Mouse (Mus musculus) R1 (cell line): ENCODE measurements around the gene Abi3.
"Not testable (repeated sequence)": the region's sequence is repeated elsewhere in the genome, so short reads cannot be mapped to it uniquely, and the experiment has no call there.

Experiments used
- DNase-seq: peaks from one replicate; pipeline ENCODE4 v3.0.0-alpha.2; 2018; ENCODE audit warnings: low read depth, low spot score

The Abi3 gene

DNA sequence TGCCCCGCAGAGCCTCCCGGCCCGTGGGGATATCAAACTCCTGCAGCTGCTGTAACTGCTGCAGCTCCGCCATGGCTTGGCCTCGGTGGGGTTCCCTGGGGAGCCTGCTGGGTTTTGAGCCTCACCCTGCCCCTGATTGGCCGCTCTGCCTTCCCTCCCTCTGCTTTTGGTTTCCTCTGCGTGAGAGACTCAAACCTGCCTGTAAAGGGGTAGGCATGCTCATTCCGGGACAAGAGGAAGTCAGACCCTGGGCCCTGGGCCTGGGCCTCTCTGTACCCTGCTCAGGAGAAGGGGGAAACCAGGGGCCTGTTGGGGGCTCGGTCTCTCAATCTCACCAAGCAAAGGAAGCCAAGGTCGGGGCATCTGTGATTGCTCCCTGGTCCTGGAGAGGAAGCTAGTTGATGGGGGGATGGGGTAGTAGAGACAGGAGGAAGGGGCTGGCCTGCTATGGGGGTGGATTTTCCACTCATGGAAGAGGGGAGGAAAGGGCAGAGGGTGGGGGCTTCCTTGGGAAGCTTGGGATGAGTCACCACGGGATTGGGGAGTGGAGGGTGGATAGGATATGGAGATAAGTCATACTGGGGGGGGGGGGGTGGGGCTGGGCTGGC lies at the start of gene Abi3:
Abi3 (minus strand) TSS at position 403 of the 608 bp plus-strand sequence.
- peak; percentile 77 for DNase-seq

GRCm38 (mm10) chr11:95890462-95891051 lies 48.3 kb upstream of the Abi3 start:
- peak; percentile 85 for DNase-seq

DNA sequence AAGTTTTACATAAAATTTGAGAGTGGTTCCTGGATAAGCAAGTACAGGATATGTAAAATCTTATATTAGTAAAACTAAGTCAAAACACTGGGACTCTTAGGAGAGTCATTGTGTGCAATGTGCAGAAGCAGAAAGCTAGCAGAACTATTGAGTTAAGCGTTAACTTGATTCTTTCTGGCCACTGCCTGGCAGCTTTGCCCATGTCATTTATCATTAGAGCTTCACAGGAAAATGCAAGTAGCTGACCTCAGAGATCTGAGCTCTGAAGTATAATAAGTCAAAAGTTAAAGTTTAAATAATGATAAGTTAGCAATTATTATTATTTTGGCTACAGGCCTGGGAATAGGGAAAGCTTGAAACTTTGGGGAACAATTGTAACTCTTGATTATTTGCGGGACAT lies 37.6 kb upstream of the Abi3 start:
- not testable (repeated sequence) for DNase-seq

- DNase-seq, result peak; percentile 91
Observed at GRCm38 (mm10) chr11:95876296-95876695, 34.0 kb upstream of the Abi3 start.

GRCm38 (mm10) chr11:95875804-95876203 lies 33.5 kb upstream of the Abi3 start:
- peak; percentile 85 for DNase-seq

GRCm38 (mm10) chr11:95869918-95870470 lies 27.7 kb upstream of the Abi3 start:
- no peak for DNase-seq

DNA sequence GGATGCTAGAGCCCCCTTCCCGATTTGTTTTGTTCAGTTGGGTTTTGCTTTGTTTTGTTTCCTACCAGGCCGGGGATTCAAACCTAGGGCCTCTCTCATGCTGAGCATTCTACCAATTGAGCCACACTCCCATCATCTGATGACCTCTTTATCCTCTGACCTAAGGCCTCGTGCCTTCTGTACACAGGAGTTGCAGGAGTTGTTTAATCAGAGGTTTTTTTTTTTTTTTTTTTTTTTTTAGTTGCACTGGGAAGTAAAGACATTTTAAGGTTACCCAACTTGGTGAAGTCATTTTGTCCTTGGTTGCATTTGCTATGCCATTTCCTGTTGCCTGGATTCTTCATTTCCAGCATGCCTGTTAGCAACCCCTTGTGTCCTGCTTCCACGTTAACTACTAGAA lies 27.2 kb upstream of the Abi3 start:
- DNase-seq, result no peak

- DNase-seq, result no peak
Observed at GRCm38 (mm10) chr11:95861397-95861796, 19.1 kb upstream of the Abi3 start.

- DNase-seq, result peak; percentile 46
Observed at GRCm38 (mm10) chr11:95860071-95860490, 17.8 kb upstream of the Abi3 start.

GRCm38 (mm10) chr11:95859468-95859855 lies 17.2 kb upstream of the Abi3 start:
- peak; percentile 85 for DNase-seq

- DNase-seq, result peak; percentile 99
Observed at GRCm38 (mm10) chr11:95858528-95859467, 16.5 kb upstream of the Abi3 start.

DNA sequence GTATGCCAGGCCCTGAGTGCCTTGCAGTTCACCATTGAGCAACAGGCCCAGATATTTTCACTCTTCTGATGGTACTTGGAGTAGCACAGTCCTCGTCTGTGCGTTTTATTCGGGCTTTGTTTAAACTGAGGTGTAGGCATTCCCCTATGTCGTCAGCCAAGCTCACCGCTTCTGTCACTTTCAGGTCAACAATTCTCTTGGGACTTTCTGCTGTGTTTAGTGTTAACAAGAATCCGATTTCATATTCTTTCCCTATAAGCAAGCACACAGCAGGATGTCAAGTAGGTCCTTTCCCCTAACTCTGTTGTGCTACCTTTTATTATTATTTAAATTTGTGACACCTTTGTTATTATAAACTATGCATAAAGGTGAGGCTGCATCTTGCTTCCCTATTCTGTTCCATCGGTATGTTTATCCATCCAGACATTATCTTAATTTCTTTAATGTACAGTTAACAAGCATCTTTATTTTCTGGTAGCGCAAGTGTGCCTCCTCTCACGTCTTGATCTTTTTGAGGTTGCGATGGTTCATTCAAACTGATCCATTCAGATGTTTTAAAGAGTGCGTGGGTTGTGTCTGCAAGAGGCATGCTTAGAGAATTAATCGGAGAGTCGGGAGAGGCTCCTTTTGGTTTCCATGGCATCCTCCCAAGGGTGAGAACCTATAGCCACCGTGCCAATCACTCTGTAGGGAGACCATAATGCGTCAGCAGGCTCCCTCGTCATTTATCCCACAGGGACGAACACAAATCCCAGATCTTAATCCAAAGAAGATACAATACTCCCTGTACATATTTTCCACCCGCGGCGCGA lies 15.6 kb upstream of the Abi3 start:
- DNase-seq, result peak; percentile 76

GRCm38 (mm10) chr11:95857306-95857705 lies 15.0 kb upstream of the Abi3 start:
- peak; percentile 69 for DNase-seq

GRCm38 (mm10) chr11:95853684-95854083 lies 11.4 kb upstream of the Abi3 start:
- DNase-seq, result peak; percentile 58

GRCm38 (mm10) chr11:95850898-95851297 lies 8.6 kb upstream of the Abi3 start:
- no peak for DNase-seq

- DNase-seq, result no peak
Observed at GRCm38 (mm10) chr11:95844935-95845334, 2.7 kb upstream of the Abi3 start.

DNA sequence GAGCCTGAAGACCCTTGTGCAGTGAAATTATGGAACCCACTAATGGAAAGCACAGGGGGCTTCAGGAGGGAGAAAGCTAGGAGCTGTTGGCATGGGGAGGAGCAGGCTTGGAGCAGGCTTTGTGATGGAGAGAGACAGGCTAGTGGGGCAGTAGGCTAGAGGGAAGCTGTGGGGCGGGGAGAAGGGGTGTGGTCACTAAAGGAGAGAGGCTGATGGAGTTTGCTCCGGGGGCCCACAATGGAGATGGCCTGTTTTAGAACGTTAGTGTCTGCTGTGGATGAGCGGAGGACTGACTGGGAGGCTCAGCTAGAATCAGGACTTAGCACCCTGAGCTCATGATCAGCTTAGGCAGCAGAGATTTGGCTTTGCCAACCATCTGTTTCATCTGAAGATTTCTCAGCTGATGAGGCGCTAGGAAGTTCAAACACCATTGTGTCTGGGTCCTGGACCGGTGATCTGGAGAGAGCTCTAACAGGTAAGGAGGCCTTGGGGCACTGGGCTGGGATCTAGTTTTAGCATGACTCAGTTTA lies 1.2 kb upstream of the Abi3 start:
- DNase-seq, result no peak

DNA sequence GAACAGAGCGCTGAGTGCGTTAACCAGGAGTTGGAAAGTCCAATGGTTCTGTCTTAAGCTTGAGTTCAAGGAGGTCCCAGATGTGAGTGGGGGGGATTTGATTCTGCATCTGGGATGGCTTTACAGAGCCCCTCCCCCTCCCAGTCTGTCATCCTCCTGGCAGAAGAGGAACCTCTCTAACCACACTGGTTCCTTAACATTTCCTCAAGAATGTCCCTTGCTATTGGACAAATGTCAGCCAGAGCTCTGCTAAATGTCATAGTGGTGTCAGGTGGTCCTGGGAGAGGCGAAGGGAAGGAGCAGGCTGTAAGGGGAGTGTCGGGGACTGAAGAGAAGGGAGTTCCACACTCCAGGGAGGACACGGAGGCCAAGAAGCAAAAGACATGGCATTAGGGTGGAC lies 677 bp upstream of the Abi3 start:
- no peak for DNase-seq

DNA sequence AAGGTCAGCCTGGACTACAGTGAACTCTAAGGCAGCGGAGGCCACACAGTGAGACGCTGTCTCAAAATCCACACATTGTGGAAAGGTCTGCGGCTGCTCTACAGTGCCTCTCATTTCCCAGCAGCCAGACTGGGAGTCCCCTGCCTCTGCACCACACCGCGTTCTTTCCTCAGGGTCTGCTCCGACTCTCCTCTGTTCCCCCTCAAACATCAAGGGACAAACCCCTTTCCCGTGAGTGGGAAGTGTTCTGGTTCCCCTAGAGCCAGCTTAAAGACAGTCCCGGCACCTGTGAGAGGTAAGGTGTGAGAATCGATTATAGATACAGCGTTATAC lies 812 bp downstream of the Abi3 start:
- no peak for DNase-seq

- no peak for DNase-seq
Observed at GRCm38 (mm10) chr11:95840694-95841497, 1.4 kb downstream of the Abi3 start.
